Mouse (Mus musculus) heart, adult 2 months (tissue): Measurements from ENCODE around the gene Col1a1. TPM values are rescaled to one million over a fixed set of nuclear protein-coding genes. Genes with fewer than 3 reads are reported as not detected.

Experiments used
- DNase-seq, 2 experiments: peaks; one replicate each; pipeline ENCODE4 v3.0.0; 2021
- H3K27ac ChIP-seq: fragments of 200-600 bp; 2 replicates; pipeline ENCODE4 v1.8.1; 2022
- H3K27me3 ChIP-seq: fragments of 200-500 bp; 2 replicates; pipeline ENCODE4 v1.6.1; 2012; ENCODE audit warnings: mild to moderate bottlenecking, low read length, inconsistent platforms, mixed read lengths; ENCODE audit not compliant: control insufficient read depth, insufficient read depth
- H3K36me3 ChIP-seq: fragments of 200-500 bp; 2 replicates; pipeline ENCODE4 v1.6.1; 2012; ENCODE audit warnings: low read length, inconsistent platforms; ENCODE audit not compliant: control insufficient read depth, insufficient read depth
- H3K4me1 ChIP-seq: fragments of 200-500 bp; 2 replicates; pipeline ENCODE4 v1.6.1; 2011; ENCODE audit warnings: low read length; ENCODE audit not compliant: control insufficient read depth, insufficient read depth
- H3K4me3 ChIP-seq: fragments of 200-600 bp; 2 replicates; pipeline ENCODE4 v1.8.1; 2022
- H3K79me2 ChIP-seq: fragments of 200-500 bp; replicated peaks from 2 replicates; pipeline ENCODE4 v1.6.1; 2012; ENCODE audit warnings: mild to moderate bottlenecking, inconsistent platforms, low read length, moderate library complexity, mixed read lengths; ENCODE audit not compliant: control insufficient read depth, insufficient read depth
- H3K9ac ChIP-seq: fragments of 200-500 bp; 2 replicates; pipeline ENCODE4 v1.6.1; 2012; ENCODE audit warnings: low read depth, mild to moderate bottlenecking, control low read depth, inconsistent platforms, low read length, mixed read lengths
- CTCF ChIP-seq: fragments of 200-600 bp; IDR thresholded peaks from 2 replicates; pipeline ENCODE4 v1.8.1; 2022; ENCODE audit warnings: antibody characterized with exemption, mild to moderate bottlenecking, moderate library complexity
- EP300 ChIP-seq: fragments of 200-500 bp; IDR thresholded peaks from 2 replicates; pipeline ENCODE4 v1.6.1; 2011; ENCODE audit warnings: low read depth, low read length, control low read depth; ENCODE audit not compliant: insufficient read depth
- POLR2A ChIP-seq: fragments of 200-500 bp; IDR thresholded peaks from 2 replicates; pipeline ENCODE4 v1.6.1; 2011; ENCODE audit warnings: mild to moderate bottlenecking, low read depth, low read length, control low read depth; ENCODE audit not compliant: insufficient read depth
- WGBS: fragments of 180-500 bp; shearing (Covaris S2); methylation state at CpG from one replicate; pipeline ENCODE4 v1.1.7; 2018; 5-methylcytosine and 5-hydroxymethylcytosine counted together
- intact Hi-C: fragments of 180-260 bp; cut with DNase I; formaldehyde crosslinking; loops from one replicate; pipeline ENCODE4 v1.15.1; 2025
- polyA plus RNA-seq: library from polyadenylated mRNA; depleted of rRNA; stranded (reverse); fragments of >200 nt; gene quantifications from 2 replicates; pipeline ENCODE4 v1.2.3, GENCODE M21; 2012
- total RNA-seq, 2 experiments: library from RNA; stranded (reverse); gene quantifications; 2 replicates each; pipeline ENCODE4 v1.2.3; 2021

Col1a1 gene
- total and polyA plus RNA-seq, 3 experiments: 51.1 to 82.4 (median 67.7) TPM

DNA sequence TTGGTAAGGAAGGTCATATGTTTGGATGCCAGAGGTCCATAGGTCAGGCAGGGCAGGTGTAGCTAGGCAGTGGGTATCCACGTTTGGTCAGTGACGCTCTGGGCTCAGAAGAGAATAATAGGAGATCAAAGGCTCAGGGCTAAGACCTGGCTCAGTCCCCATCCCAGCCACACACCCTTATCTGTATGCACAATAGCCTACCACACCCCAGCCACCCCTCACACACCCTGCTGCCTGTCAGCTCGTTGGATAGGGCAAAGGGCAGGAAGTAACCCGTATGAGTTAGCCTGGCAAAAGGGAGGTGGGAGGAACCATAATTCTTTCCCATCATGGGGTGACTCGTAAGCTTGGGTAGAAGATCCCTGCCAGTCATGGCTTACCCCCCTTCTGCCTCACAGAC lies 61.6 kb downstream of the Col1a1 start:
- 0 out of 2 replicates have a peak, but pooled peaks cover 3% of the 10 kb centered on the region for H3K79me2 ChIP-seq
- H3K36me3 ChIP-seq: peaks cover 2% of the 10 kb centered on the region; the same call in 1 of the 2 replicates
- intact Hi-C loops: no loop called here
- H3K4me3 ChIP-seq: no peak overlapping the region
- no peak for TF ChIP-seq EP300
- TF ChIP-seq POLR2A: 0 out of 2 replicates have a peak, but pooled peaks have one; percentile 28
- peak overlapping the region; percentile 31; the same call in 1 of the 2 replicates for H3K27ac ChIP-seq
- H3K9ac ChIP-seq: no peak overlapping the region
- H3K4me1 ChIP-seq: peaks cover 28% of the 10 kb centered on the region
- 32% methylated on average over 5 of the region's 5 CpGs for WGBS
- peak in 1 of 2 experiments; percentile 25 for DNase-seq
- H3K27me3 ChIP-seq: no peaks in the 10 kb centered on the region

GRCm38 (mm10) chr11:94998041-94998531 lies 62.1 kb downstream of the Col1a1 start:
- intact Hi-C loops: no loop called here
- TF ChIP-seq POLR2A (no peak), EP300 (peak; percentile 20; the same call in 1 of the 2 replicates), CTCF (no peak)
- Histone ChIP-seq H3K79me2 (0 out of 2 replicates have a peak, but pooled peaks cover 3% of the 10 kb centered on the region), H3K9ac (no peak overlapping the region), H3K4me1 (peaks cover 28% of the 10 kb centered on the region), H3K27me3 (no peaks in the 10 kb centered on the region), H3K4me3 (no peak overlapping the region), H3K36me3 (peaks cover 2% of the 10 kb centered on the region; the same call in 1 of the 2 replicates), H3K27ac (peak overlapping the region; percentile 31; the same call in 1 of the 2 replicates)
- 64% methylated on average over 16 of the region's 16 CpGs for WGBS
- DNase-seq: peak; percentile 42 to 53

GRCm38 (mm10) chr11:95000128-95000527 lies 64.1 kb downstream of the Col1a1 start:
- Histone ChIP-seq H3K4me1 (peaks cover 17% of the 10 kb centered on the region), H3K4me3 (no peak overlapping the region), H3K9ac (no peak overlapping the region), H3K27me3 (no peaks in the 10 kb centered on the region), H3K79me2 (0 out of 2 replicates have a peak, but pooled peaks cover 1% of the 10 kb centered on the region), H3K36me3 (peaks cover 2% of the 10 kb centered on the region; the same call in 1 of the 2 replicates), H3K27ac (peak overlapping the region; percentile 85)
- intact Hi-C loops: loop anchor here (2.0 kb wide), 1 partner anchor 61 kb away; no protein-coding TSS in a partner anchor
- 62% methylated on average over 8 of the region's 8 CpGs for WGBS
- peak in 1 of 2 experiments; percentile 20 for DNase-seq
- TF ChIP-seq POLR2A (no peak), CTCF (no peak), EP300 (no peak)

- H3K79me2 ChIP-seq: no peaks in the 10 kb centered on the region
- TF ChIP-seq CTCF: no peak
- 0 out of 2 replicates have a peak, but pooled peaks have one; percentile 39 for TF ChIP-seq EP300
- TF ChIP-seq POLR2A: peak; percentile 35; the same call in 1 of the 2 replicates
- peaks cover 15% of the 10 kb centered on the region for H3K4me1 ChIP-seq
- WGBS: 20% methylated on average over 4 of the region's 4 CpGs
- no peaks in the 10 kb centered on the region for H3K27me3 ChIP-seq
- peaks cover 2% of the 10 kb centered on the region; the same call in 1 of the 2 replicates for H3K36me3 ChIP-seq
- DNase-seq: peak; percentile 68 to 70
- no peak overlapping the region for H3K9ac ChIP-seq
- peak overlapping the region; percentile 85 for H3K27ac ChIP-seq
- intact Hi-C loops: loop anchor here (2.0 kb wide), 1 partner anchor 62 kb away; no protein-coding TSS in a partner anchor
- H3K4me3 ChIP-seq: no peak overlapping the region
These were observed 64.5 kb downstream of the Col1a1 start for GRCm38 (mm10) chr11:95000548-95000947.

- H3K4me3 ChIP-seq: no peak overlapping the region
- H3K27me3 ChIP-seq: no peaks in the 10 kb centered on the region
- peaks cover 2% of the 10 kb centered on the region; the same call in 1 of the 2 replicates for H3K36me3 ChIP-seq
- peaks cover 12% of the 10 kb centered on the region for H3K4me1 ChIP-seq
- intact Hi-C loops: loop anchor here (1.0 to 2.0 kb wide), 2 partner anchors 22 to 62 kb away; no protein-coding TSS in a partner anchor
- H3K9ac ChIP-seq: no peak overlapping the region
- H3K27ac ChIP-seq: peak overlapping the region; percentile 85
- no peaks in the 10 kb centered on the region for H3K79me2 ChIP-seq
- TF ChIP-seq EP300 (peak; percentile 95), CTCF (peak; percentile 98; the same call in 1 of the 2 replicates), POLR2A (no peak)
- DNase-seq: peak; percentile 75 to 76
- 3% methylated on average over 8 of the region's 8 CpGs for WGBS
These were observed 65.0 kb downstream of the Col1a1 start for GRCm38 (mm10) chr11:95001058-95001457.
